Mouse (Mus musculus): Measurements from ENCODE around the gene Slc22a6. TPM values are rescaled to one million over a fixed set of nuclear protein-coding genes. Genes with fewer than 3 reads are reported as not detected.
A peak's percentile ranks its signal among the peaks of the same experiment; 100 is the strongest.

Gene Slc22a6
- not detected in 2 replicates for polyA plus RNA-seq (2015; fragmentation: Nextera tagmentation; extraction: Ambion mirVana)

DNA sequence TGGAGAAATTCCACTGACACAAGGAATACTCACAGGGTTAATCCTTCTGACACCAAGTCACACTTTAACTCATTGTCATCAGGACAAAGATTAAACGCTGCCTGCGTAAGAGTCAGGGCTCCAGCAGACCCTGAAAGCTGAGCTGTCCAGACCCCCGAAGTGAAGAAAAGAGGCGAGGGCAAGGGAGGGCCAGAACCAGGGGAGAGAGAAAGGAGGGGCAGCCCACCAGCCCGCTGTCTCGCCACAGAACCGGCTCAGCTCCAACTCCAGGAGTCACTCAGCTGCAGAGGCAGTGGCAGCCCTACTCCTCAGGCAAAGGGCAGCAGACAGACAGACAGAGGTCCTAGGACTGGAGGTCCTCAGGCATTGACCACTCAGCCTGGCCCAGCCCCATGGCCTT is at the start of gene Slc22a6:
Gene Slc22a6 (plus strand): TSS at position 136 of the 400 bp plus-strand sequence.
- DNase-seq (ENCODE audit: low spot score), result no peak

DNA sequence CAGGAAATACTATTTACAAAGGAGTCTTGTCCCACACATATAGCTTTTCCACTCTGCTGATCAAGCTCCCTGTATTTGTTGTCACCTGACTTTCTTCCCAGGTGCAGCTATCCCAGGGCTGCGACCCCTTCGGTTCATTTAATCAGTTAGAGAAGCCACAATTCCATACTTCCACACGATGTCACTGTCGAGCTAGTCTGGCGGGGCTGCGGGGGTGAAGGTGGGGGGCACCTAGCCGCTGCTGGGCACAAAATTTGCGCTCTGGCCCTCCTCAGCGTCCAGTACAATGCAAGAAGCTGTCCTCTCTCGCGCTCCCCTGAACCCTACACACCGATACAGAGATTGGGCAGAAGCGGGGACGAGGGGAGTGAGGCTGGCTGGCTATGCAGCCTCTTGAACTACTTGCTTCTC is 48.4 kb upstream of the Slc22a6 start:
- DNase-seq (ENCODE audit: low spot score), result peak; percentile 59

DNA sequence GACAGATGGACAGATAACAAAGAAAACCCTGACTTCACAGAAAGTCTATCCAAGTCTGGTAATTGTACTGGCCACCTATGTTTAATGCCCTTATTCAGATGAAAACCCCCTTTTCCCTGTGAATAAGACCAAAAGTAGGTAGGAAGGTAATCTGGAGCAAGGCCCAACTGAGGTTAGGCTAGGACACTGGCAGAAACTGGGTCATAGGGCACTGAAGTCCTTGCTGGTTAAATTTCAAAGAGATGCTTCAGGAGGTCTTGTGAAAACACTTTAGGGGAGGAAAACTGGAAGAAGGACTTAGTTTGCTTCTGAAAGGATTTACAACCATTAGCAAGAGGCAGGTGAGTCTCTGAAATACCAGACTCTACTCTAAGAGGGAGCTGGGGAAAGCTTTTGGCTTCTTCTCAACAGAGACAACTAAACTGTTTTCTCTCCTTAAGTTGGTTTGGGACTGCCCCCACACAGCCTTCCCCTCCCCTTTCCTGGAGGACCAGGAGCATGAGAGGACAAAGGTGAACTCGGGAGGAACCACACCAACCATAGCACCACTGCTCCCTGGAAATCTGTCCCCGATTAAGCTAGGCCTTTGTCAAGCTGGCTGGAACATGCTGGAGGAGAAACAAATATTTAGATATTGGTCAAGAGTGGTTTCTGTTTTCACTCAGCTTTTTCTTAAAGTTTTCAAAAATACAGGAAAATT is 47.3 kb upstream of the Slc22a6 start:
- no peak for DNase-seq (ENCODE audit: low spot score)

DNA sequence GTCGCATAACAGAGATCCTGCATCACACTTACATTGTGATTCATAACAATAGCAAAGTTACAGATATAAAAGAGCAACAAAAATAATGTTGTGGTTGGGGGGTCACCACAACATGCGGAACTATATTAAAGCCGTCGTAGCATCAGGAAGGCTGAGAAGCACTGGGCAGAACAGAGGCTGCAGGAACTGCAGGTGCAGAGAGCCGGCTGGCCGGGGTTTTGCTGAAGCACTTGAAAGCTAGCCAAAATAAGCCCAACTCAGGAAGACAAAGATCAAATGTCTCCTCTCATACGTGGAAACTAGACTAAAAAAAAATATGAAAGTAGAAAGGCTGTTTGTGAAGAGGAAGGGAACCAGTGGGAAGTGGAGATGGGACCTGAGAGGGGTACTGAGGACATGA is 46.1 kb upstream of the Slc22a6 start:
- peak; percentile 60 for DNase-seq (ENCODE audit: low spot score)

DNA sequence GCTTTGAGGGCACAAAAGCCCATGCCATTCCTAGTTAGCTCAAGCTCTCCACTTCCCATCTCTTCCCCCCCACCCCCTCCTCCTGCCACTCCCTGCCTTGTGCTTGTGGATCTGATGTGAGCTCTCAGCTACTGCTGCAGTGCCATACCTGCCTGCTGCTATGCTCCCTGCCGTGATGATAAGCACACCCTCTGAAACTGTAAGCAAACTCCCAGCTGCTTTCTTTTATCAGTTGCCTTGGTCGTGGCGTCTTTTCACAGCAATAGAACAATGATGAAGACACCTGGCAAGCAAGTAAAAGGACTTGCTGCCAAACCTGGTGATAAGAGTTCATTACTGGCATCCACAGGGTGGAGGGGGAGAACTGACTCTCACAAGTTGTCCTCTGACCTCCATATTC is 45.4 kb upstream of the Slc22a6 start:
- DNase-seq (ENCODE audit: low spot score), result no peak

DNA sequence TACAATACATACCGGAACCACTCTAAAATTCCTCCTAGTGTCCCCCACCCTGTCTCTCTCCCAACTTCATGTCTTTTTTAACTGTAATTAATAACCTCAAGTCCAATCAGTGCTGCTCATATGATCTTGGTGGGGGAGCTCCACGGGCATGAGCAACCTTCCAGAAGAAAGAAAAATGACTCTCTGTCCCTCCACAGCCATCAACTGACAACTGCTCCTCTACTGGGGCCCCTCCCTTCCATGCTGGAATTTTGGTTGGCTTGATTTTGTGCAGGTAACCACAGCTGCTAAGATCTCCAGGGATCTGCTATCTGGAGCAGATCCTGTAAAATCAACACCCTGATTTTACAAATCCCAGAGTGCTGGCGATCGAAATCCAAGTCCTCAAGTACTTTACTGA is 40.4 kb upstream of the Slc22a6 start:
- no peak for DNase-seq (ENCODE audit: low spot score)

DNA sequence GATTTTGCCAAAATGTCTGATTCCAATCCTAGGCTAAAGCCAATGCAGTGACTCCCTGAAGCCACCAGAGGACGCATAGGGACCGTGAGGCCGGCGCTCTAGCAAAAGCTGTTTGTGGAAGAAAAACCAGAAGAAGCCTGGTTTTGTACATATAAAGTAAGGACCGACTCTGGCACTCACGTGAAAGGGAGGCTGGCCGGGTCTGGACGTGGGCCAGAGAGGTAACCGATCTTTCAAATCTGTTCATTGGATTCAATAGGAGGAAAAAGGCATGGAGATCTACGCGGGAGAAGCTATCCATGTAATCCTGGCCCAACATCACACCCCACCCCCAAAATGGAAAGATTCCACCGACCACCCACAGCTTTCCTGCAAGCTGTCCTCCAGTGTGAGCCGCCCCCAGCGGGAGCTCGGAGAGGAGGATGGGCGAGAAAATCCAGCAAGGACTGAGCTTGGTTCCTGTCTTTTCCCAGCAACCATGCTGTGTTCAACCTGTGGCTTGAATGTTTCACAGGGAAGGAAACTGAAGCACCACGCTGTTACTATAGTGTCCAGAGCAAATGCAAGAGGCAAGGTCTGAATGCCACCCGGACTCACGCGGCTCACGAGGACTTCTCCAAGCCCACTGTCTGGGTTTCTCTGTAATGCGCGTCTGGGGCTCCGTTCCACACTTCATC is 39.4 kb upstream of the Slc22a6 start:
- DNase-seq (ENCODE audit: low spot score), result peak; percentile 78

DNA sequence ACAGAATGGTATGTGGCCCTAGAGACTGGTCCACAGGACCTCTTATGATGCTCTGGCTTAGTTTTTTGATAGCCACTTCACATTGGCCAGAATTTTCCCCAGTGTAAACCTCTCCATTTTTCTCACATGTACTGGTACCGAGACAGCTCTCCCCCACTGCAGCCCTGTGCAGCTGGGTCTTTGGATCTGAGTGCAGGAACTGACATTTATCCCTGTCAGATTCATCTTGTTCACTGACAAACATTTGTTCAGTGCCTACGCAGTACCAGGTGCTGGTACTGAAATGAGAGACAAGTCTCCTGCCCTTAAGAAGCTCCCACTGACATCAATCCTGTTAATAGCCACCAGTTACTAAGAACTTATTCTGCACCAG is 38.9 kb upstream of the Slc22a6 start:
- DNase-seq (ENCODE audit: low spot score), result no peak

DNA sequence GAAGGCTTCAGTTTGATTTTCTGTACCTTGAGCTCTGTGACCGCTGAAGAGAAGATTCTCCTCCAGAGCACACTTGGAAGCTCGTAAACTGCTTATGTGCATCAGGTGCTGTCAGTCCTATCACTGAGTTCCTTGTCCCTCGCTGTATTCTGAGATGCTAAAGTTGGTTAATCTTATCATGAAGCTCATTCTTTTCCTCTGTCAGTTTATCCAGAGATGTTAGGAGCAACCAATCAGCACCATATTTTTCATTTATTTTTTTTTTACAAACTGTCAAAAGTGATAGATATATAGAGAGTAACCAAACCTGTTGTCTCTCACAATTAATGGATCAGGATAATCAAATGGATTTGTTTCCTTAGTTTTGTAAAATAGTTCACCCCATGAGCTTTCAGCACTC is 32.5 kb upstream of the Slc22a6 start:
- DNase-seq (ENCODE audit: low spot score), result no peak

DNA sequence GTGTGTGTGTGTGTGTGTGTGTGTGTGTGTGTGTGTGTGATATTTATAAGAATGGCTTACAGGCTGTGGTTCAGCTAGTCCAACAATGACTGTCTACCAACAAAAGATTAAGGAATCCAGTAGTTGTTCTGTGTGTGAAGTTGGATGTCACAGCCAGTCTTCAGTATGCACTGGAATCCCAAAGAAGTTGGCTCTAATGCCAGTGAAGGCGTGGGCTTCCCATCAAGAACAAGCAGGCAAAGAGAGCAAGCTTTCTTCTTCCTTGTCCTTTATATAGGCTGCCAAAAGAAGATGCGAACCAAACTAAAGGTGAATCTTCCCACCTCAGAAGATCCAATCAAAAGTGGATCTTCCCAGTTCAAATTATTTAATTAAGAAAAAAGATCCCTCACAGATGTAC is 31.9 kb upstream of the Slc22a6 start:
- DNase-seq (ENCODE audit: low spot score), result no peak

DNA sequence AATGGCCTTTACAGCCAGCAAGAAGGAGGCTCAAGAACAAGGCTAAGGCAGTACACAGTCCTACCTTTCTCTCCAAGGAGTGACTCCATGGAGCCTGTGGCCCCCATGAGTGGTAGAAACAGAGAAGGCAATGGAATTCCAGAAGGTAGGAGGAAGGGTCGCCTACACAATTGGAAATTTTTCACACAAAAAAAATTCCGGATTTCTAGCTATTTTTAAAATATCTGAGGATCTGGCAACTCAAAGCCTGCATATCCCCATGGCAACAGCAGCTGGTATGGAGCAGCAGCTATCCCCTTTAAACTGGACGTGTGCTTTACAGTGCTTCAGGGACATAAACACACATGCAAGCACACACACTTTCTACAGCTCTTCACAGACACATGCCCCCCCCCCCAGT is 31.5 kb upstream of the Slc22a6 start:
- no peak for DNase-seq (ENCODE audit: low spot score)

DNA sequence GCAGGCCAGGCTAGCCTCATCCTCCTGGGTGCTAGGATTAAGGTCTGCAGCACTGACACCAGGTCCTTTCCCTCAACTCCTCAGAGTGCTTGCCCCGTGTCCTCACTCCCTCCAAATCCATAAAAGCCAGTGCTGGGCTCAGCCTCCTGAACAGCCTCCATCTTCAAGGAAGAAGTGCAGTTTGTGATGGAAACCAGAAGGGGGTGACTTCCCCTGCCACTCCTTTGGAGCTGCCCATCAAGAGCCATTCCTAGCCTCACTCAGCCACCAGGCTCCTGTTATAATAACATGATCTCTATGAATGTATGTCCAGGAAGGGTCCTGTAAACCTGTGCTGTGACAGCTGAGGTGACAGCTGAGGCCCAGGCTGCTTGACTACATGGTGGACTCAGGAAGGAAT is 30.5 kb upstream of the Slc22a6 start:
- DNase-seq (ENCODE audit: low spot score), result no peak

DNA sequence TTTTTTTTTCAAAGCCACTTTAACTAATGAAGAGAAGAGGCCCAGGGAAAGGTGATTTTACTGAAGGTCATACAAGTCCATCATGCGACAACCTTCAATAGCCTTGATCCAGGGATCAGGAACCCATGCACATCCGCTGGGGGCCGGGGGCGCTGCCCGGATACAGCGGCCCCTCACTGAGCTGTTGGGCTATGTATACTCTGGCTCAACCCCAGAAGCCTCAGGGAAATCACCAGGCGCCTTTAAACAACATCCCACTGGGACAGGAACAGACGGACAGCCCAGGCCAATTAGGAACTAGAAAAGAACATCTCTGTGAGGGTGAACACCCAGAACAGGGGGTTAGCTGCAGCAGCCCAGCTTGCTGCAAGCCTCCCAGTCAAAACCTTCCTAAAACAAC is 26.9 kb upstream of the Slc22a6 start, which contains the start of gene Slc22a8:
Gene Slc22a8 (plus strand): TSS at position 301 of the 400 bp plus-strand sequence.
- no peak for DNase-seq (ENCODE audit: low spot score)

DNA sequence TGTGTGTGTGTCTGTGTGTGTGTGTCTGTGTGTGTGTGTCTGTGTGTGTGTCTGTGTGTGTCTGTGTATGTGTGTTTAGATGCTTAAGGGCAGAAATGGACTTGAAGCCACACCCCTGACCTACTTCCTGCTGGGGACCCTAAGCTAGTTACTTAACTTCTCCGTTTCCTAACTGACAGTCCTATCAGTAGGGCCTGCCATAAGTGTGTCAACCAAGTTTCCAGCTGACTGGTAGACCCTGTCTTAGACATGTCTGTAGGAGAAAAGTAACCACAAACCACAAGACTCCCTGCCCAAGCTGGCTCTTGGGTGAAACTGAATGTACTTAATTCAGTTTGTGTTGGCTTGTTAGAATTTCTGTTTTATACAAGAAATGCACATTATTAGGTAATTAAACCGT is 25.7 kb upstream of the Slc22a6 start:
- peak; percentile 89 for DNase-seq (ENCODE audit: low spot score)

DNA sequence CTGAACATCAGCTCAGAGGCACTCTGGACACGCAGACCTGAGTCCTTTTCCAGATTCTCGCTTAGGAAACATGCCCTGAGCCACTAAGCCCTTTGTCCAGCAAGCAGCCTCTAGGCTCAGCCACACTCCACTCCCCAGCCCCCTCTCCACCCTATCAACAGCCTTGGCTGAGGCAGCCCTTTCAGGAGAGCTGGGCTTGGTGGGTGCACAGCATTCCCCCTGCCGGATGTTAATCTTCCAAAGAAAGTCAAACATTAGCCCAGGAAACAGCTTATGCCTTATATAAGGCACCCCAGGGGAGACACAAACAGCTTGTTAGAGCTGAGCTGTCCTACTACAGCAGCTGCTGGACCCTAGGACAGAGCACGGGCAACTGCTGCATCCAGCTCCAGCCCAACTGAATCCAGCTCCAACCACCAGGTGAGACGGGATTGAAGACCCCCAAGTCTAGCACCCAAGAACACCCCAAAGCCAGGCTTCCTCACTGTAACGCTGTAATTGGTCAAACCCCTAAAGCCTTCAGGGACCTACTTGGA is 24.9 kb upstream of the Slc22a6 start:
- DNase-seq (ENCODE audit: low spot score), result no peak

DNA sequence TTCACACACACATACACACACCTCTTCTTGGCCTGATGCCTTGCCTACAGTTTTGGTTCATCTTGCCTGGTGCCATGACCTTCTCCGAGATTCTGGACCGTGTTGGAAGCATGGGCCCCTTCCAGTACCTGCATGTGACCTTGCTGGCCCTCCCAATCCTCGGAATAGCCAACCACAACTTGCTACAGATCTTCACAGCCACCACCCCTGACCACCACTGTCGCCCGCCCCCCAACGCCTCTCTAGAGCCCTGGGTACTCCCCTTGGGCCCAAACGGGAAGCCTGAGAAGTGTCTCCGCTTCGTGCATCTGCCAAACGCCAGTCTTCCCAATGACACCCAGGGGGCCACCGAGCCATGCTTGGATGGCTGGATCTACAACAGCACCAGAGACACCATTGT is 24.0 kb upstream of the Slc22a6 start:
- no peak for DNase-seq (ENCODE audit: low spot score)

DNA sequence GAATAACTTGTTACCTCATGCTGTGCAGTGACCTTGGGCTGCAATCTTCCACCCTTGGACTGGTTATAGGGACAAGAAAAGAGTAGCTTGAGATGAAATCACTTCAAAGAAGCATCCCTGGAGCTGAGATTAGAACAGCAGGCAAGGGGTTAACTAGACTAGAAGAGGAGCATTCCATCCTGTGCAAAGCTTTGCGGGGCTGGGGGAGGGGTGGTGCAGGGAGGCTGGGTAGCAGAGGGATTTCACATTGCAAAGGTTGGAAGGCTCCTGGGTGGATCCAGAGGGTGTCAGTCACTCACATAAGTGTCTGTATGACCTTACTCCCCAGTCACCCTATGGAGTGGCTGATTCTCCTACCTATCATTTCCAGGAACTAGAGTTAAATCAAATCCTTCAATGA is 23.3 kb upstream of the Slc22a6 start:
- no peak for DNase-seq (ENCODE audit: low spot score)

DNA sequence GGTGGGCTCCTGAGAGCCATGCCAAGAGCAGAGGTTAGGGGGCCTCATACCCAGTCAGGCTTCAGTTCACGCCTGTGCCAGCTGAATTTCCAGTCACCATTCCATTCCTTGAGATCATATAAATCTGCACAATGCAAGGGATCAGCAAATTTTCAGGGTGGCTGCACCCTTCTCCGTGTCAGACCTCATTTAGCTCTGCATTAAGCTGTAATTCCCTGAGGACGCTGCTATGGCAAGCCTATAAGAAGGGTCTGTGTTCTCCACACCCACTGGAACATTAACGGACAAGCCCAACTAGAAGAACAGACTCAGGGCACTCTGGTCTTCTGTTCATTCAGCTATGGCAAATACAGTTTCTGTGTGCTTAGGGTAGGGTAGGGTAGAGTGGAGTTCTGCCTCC is 20.6 kb upstream of the Slc22a6 start:
- no peak for DNase-seq (ENCODE audit: low spot score)

DNA sequence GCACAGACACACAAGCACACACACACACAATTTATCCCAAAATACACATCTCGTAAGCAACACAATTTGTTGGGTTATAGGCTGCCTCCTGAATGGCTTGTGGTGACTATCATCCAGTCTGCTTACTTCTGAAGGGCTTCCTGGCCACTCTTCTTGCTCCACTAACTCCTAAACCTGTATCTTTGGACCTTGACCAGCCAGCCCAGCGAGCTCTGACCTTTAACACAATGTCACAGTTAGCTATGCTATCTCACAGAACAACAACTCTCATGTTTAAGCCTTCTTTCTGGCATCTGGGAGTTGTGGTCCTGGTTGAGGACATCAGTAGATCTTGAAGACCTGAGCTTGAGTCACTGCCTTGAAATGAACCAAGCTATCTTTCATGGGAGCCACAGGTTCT is 18.6 kb upstream of the Slc22a6 start:
- no peak for DNase-seq (ENCODE audit: low spot score)

DNA sequence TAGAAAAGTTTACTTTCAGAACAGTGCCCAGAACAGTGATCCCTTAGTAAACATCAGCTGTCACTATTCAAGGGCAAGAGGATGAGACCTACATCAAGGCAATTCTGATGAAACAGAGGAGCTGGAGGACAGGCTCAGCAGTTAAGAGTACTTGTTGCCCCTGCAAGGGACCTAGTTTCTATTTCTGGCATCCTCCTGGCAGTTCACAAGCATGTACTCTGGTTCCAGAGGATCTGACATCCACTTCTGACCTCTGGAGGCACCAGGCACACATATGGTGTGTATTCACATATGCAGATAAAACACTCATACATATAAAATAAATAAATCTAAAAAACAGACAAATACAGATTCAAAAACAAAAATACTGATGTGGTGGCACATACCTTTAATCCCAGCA is 15.9 kb upstream of the Slc22a6 start:
- DNase-seq (ENCODE audit: low spot score), result no peak

DNA sequence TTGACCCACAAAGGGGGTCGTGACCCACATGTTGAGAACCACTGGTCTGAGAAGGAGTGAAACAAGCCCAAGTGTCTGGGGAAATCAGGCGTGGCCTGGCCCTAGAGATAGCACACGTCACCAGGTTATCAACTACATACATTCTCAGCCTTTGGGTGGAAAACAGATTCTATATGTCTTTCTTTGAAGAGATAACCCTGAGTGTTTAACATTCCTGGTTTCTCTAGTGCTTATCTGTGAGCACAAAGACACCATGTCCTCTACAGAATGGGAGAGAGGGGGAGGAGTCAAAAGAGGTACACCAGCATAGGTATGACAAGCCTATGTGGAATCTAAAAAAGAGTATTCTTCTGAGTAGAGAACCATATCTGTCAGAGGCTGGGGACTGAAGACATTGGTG is 14.9 kb upstream of the Slc22a6 start:
- no peak for DNase-seq (ENCODE audit: low spot score)

DNA sequence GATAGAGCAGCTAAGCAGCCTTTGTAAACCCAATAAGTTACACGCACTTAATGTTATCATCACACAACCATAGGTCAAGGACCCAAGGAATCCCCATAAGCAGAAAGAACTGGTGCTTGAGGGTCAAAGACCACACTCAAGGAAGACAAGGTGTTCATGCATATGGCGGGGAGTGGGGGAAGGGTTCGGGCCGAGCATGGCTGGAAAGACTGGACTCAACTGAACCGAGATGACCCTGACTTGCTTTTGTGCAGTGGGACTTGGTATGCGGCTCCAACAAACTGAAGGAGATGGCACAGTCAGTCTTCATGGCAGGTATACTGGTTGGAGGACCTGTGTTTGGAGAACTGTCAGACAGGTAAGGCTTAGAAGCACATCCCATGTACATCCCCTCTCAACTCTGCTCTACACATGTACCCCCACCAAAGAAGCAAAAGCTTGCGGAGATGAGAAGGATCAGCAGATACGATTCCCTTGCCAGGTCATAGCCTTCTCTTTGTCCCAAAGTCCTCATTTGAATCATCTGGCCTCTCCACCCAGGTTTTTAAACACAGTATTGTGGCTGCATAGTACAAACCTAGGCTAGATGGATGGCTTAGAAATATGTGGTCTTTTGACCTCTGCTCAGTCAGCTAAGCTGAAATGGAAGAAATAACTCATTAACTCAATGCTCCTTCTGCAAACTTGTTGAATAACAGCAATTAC is 13.2 kb upstream of the Slc22a6 start:
- DNase-seq (ENCODE audit: low spot score), result no peak
